Mouse (Mus musculus): ENCODE measurements around the gene Uspl1. TPM values are rescaled to one million over a fixed set of nuclear protein-coding genes. Genes with fewer than 3 reads are reported as not detected.
A peak's percentile ranks its signal among the peaks of the same experiment; 100 is the strongest.

Uspl1 gene
- total RNA-seq, 2 experiments from 2014 or later, result 39.2 to 40.8 TPM

GRCm38 (mm10) chr5:149252303-149252702 is 68.2 kb downstream of the Uspl1 start:
- no peak for ATAC-seq (replicated peaks; ENCODE audit: poor library complexity)

GRCm38 (mm10) chr5:149253491-149253890 is 69.3 kb downstream of the Uspl1 start:
- no peak for ATAC-seq (replicated peaks; ENCODE audit: poor library complexity)

- ATAC-seq (replicated peaks; ENCODE audit: poor library complexity), result peak; percentile 72
These were observed 71.4 kb downstream of the Uspl1 start for GRCm38 (mm10) chr5:149255522-149255921.

- no peak for ATAC-seq (replicated peaks; ENCODE audit: poor library complexity)
These were observed 73.5 kb downstream of the Uspl1 start for GRCm38 (mm10) chr5:149257518-149258281.

- no peak for ATAC-seq (replicated peaks; ENCODE audit: poor library complexity)
These were observed 74.9 kb downstream of the Uspl1 start for GRCm38 (mm10) chr5:149259093-149259492.

GRCm38 (mm10) chr5:149261449-149261848 is 77.3 kb downstream of the Uspl1 start:
- ATAC-seq (replicated peaks; ENCODE audit: poor library complexity), result no peak

GRCm38 (mm10) chr5:149261866-149262265 is 77.7 kb downstream of the Uspl1 start:
- ATAC-seq (replicated peaks; ENCODE audit: poor library complexity), result peak; percentile 32

GRCm38 (mm10) chr5:149264405-149264804 is 80.3 kb downstream of the Uspl1 start, which contains the start of gene Alox5ap:
Gene Alox5ap, plus strand, starts transcription at chr5:149264767.
- peak; percentile 36 for ATAC-seq (replicated peaks; ENCODE audit: poor library complexity)

- peak; percentile 68 for ATAC-seq (replicated peaks; ENCODE audit: poor library complexity)
These were observed 80.7 kb downstream of the Uspl1 start for GRCm38 (mm10) chr5:149264878-149265279.

Other genes with a start within 250 kb of the Uspl1 start
- not detected in 2 replicates for gene Gm42791, start 189.2 kb upstream of the Uspl1 start, total RNA-seq (2015)
- gene Gm42791, start 189.2 kb upstream of the Uspl1 start, total RNA-seq (2017), result not detected in 2 replicates
- 1,237 and 1,239 TPM in 2 replicates for gene Hmgb1, start 139 bp downstream of the Uspl1 start, total RNA-seq (2015)
- gene Hmgb1, start 139 bp downstream of the Uspl1 start, total RNA-seq (2017), result 1,041 and 1,075 TPM in 2 replicates
- 426 and 442 TPM in 2 replicates for gene Alox5ap, start 80.4 kb downstream of the Uspl1 start, total RNA-seq (2015)
- gene Alox5ap, start 80.4 kb downstream of the Uspl1 start, total RNA-seq (2017), result 320 and 453 TPM in 2 replicates
- 0.07 TPM in 1 of 2 replicates, not detected in the other for gene Medag, start 227.4 kb downstream of the Uspl1 start, total RNA-seq (2015)
- not detected in 2 replicates for gene Medag, start 227.4 kb downstream of the Uspl1 start, total RNA-seq (2017)

All from megakaryocyte progenitor cell, adult 5-6 weeks (primary cell).